Comparison of ENCODE assay signal across 14 mouse cellular contexts in the genomic region with DNA sequence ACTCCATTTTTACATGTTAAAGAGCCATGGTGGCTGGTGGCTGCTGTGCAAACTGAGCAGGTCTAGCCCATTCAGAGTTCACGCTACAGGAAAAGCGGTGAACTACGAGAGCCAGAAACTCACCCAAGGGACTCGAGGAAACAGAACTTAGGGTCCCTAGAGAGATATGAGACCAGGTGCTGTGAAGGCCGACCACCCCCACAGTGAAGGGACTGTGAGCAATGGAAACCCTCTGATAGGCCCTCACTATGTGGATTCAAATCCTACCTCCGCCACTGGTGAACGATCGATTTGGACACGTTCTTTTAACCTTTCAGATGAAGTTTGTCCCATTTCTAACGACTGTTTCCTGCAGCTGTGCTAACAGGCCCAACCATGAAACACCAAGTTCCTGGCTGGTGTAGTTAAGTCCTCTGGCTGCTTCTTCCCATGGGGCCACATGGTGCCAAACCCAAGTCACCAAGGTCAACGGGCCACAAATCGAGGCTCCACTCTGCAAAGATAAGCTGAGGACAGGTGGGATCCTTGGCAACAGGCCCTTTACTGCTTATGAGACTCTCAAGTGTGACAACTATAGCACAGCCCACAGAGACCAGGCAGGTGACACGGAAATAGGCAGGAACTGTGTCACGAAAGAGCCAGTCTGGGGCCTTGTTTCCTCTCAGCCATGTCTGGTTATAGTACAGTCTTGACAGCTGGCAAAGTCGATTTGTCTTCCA. TPM values are rescaled to one million over a fixed set of nuclear protein-coding genes. Genes with fewer than 3 reads are reported as not detected.
DNase-seq lines count a peak whose midpoint lies in the region; ATAC-seq and TF ChIP-seq lines count a peak whose summit lies in the region.
"Had no signal": no experiment of that assay in that cellular context is flagged by ENCODE, and none has a peak within 500 bp of the region (broad histone marks: within the 10 kb centered on the region; RNA-seq: fewer than 3 reads in every experiment).

No protein-coding gene starts in this region.

- peak; percentile 28; the same call in 1 of the 2 replicates for ATAC-seq in liver, embryonic 16.5 days (ENCODE audit: low read depth)
- no peak for ATAC-seq in liver, embryonic 11.5 days (replicated peaks; ENCODE audit: low FRiP score)
- peak; percentile 83 for ATAC-seq in intestine, embryonic 16.5 days
- ATAC-seq in stomach, postnatal 0 days (ENCODE audit: low FRiP score, low TSS enrichment) = no peak
- no peak for ATAC-seq in neural tube, embryonic 15.5 days (ENCODE audit: low FRiP score)

- no peak for TF ChIP-seq EP300 in stomach, postnatal 0 days (optimal IDR thresholded peaks at IDR 0.05)

- peaks cover 8% of the 10 kb centered on the region for H3K36me3 ChIP-seq in liver, embryonic 16.5 days (ENCODE audit: control insufficient read depth, insufficient read depth)
- peaks cover 10% of the 10 kb centered on the region; the same call in 1 of the 2 replicates for H3K36me3 ChIP-seq in liver, embryonic 11.5 days (ENCODE audit: control insufficient read depth, insufficient read depth, low read length)
- H3K36me3 ChIP-seq in intestine, embryonic 16.5 days (ENCODE audit: control insufficient read depth, insufficient read depth, low read length) = peaks cover 12% of the 10 kb centered on the region
- H3K36me3 ChIP-seq in stomach, postnatal 0 days (ENCODE audit: control insufficient read depth, insufficient read depth, low read length) = peaks cover 13% of the 10 kb centered on the region
- H3K36me3 ChIP-seq in neural tube, embryonic 15.5 days = no peaks in the 10 kb centered on the region
- H3K36me3 ChIP-seq: G1E had no signal

- no peak overlapping the region for H3K9ac ChIP-seq in liver, embryonic 16.5 days (ENCODE audit: low read depth, low read length)
- H3K9ac ChIP-seq in liver, embryonic 11.5 days (ENCODE audit: low read depth, low read length) = no peak overlapping the region
- H3K9ac ChIP-seq in intestine, embryonic 16.5 days (ENCODE audit: low read depth, low read length) = no peak overlapping the region
- no peak overlapping the region for H3K9ac ChIP-seq in stomach, postnatal 0 days (ENCODE audit: low read length)
- no peak overlapping the region for H3K9ac ChIP-seq in neural tube, embryonic 15.5 days (replicated peaks)
- H3K9ac ChIP-seq: limb, embryonic 13.5 days had no signal

- peak; percentile 68 for DNase-seq in adrenal gland, postnatal 10 days
- DNase-seq in adrenal gland, adult 8-10 months = no peak
- no peak for DNase-seq in liver, embryonic 11.5 days (ENCODE audit: low spot score)
- no peak for DNase-seq in stomach, postnatal 0 days (ENCODE audit: low spot score)
- no peak for DNase-seq in left cerebral cortex, postnatal 4 days
- DNase-seq: cerebellum, postnatal 36 days; heart, adult 18-20 months; heart, postnatal 14 days had no signal

- no peaks in the 10 kb centered on the region for H3K27me3 ChIP-seq in liver, embryonic 16.5 days (ENCODE audit: control insufficient read depth, insufficient read depth, low read depth, low read length)
- H3K27me3 ChIP-seq in liver, embryonic 11.5 days (replicated peaks; ENCODE audit: control insufficient read depth, insufficient read depth, low read length) = peaks cover 3% of the 10 kb centered on the region
- H3K27me3 ChIP-seq in intestine, embryonic 16.5 days (replicated peaks; ENCODE audit: control insufficient read depth, insufficient read depth, low read length) = no peaks in the 10 kb centered on the region
- H3K27me3 ChIP-seq in stomach, postnatal 0 days (ENCODE audit: control insufficient read depth, insufficient read depth, low read length) = no peaks in the 10 kb centered on the region
- no peaks in the 10 kb centered on the region for H3K27me3 ChIP-seq in neural tube, embryonic 15.5 days (replicated peaks)
- H3K27me3 ChIP-seq: limb, embryonic 13.5 days had no signal

- H3K4me2 ChIP-seq in liver, embryonic 16.5 days (ENCODE audit: low read depth, low read length) = no peak overlapping the region
- no peak overlapping the region for H3K4me2 ChIP-seq in liver, embryonic 11.5 days
- H3K4me2 ChIP-seq in intestine, embryonic 16.5 days (ENCODE audit: low read depth, low read length) = no peak overlapping the region
- H3K4me2 ChIP-seq in stomach, postnatal 0 days (replicated peaks; ENCODE audit: low read depth) = no peak overlapping the region
- H3K4me2 ChIP-seq in neural tube, embryonic 15.5 days = no peak overlapping the region
- H3K4me2 ChIP-seq: limb, embryonic 13.5 days had no signal

- 64% methylated on average over 15 of the region's 15 CpGs for WGBS in liver, embryonic 16.5 days (ENCODE audit: insufficient replicate concordance)
- 84% methylated on average over 15 of the region's 15 CpGs for WGBS in liver, embryonic 11.5 days
- WGBS in intestine, embryonic 16.5 days = 78% methylated on average over 15 of the region's 15 CpGs
- 81% methylated on average over 15 of the region's 15 CpGs for WGBS in stomach, postnatal 0 days
- WGBS in neural tube, embryonic 15.5 days = 91% methylated on average over 15 of the region's 15 CpGs

- H3K9me3 ChIP-seq in liver, embryonic 16.5 days (replicated peaks; ENCODE audit: control insufficient read depth, low read length) = no peaks in the 10 kb centered on the region
- no peaks in the 10 kb centered on the region for H3K9me3 ChIP-seq in liver, embryonic 11.5 days (ENCODE audit: control insufficient read depth, low read length)
- no peaks in the 10 kb centered on the region for H3K9me3 ChIP-seq in intestine, embryonic 16.5 days (ENCODE audit: control insufficient read depth, low read length)
- no peaks in the 10 kb centered on the region for H3K9me3 ChIP-seq in stomach, postnatal 0 days (ENCODE audit: control insufficient read depth, low read length)
- no peaks in the 10 kb centered on the region for H3K9me3 ChIP-seq in neural tube, embryonic 15.5 days (replicated peaks)
- H3K9me3 ChIP-seq: G1E; limb, embryonic 13.5 days had no signal

- intact Hi-C loops in left cerebral cortex, postnatal 4 days (cut with DNase I) = loop anchor here (10.0 kb wide), 1 partner anchor 142 kb away; a partner anchor contains a TSS

- 0 out of 2 replicates have a peak overlapping the region, but pooled peaks have one; percentile 1 for H3K27ac ChIP-seq in liver, embryonic 16.5 days (ENCODE audit: low read length)
- no peak overlapping the region for H3K27ac ChIP-seq in liver, embryonic 11.5 days (ENCODE audit: low read depth, low read length)
- peak overlapping the region; percentile 55 for H3K27ac ChIP-seq in intestine, embryonic 16.5 days (ENCODE audit: low read length)
- peak overlapping the region; percentile 78 for H3K27ac ChIP-seq in stomach, postnatal 0 days (replicated peaks)
- H3K27ac ChIP-seq in neural tube, embryonic 15.5 days (replicated peaks) = no peak overlapping the region
- H3K27ac ChIP-seq: macrophage had no signal

- H3K4me3 ChIP-seq in liver, embryonic 16.5 days (ENCODE audit: low read depth, low read length) = no peak overlapping the region
- no peak overlapping the region for H3K4me3 ChIP-seq in liver, embryonic 11.5 days (ENCODE audit: low read depth, low read length)
- H3K4me3 ChIP-seq in intestine, embryonic 16.5 days (ENCODE audit: low read length) = no peak overlapping the region
- H3K4me3 ChIP-seq in stomach, postnatal 0 days (ENCODE audit: low read depth, low read length) = no peak overlapping the region
- no peak overlapping the region for H3K4me3 ChIP-seq in neural tube, embryonic 15.5 days (replicated peaks)
- H3K4me3 ChIP-seq: limb, embryonic 13.5 days had no signal

- no peak for TF ChIP-seq CTCF in stomach, postnatal 0 days (IDR thresholded peaks at IDR 0.05; ENCODE audit: low read depth)

- H3K4me1 ChIP-seq in liver, embryonic 16.5 days (ENCODE audit: control insufficient read depth, low read depth, low read length) = no peaks in the 10 kb centered on the region; the same call in 1 of the 2 replicates
- peaks cover 3% of the 10 kb centered on the region; the same call in 1 of the 2 replicates for H3K4me1 ChIP-seq in liver, embryonic 11.5 days (replicated peaks; ENCODE audit: control insufficient read depth, insufficient read depth, low read length)
- H3K4me1 ChIP-seq in intestine, embryonic 16.5 days (ENCODE audit: control insufficient read depth, insufficient read depth, low read length) = peaks cover 4% of the 10 kb centered on the region
- no peaks in the 10 kb centered on the region for H3K4me1 ChIP-seq in stomach, postnatal 0 days (replicated peaks; ENCODE audit: control insufficient read depth, insufficient read depth)
- no peaks in the 10 kb centered on the region for H3K4me1 ChIP-seq in neural tube, embryonic 15.5 days

RNA-seq across cellular contexts. Expression of a gene that starts 17.9 kb away (rescaled TPM):
- 1 to 10 TPM; 2.3 to 2.7 TPM for total RNA-seq in adrenal gland, postnatal 10 days (2021)
- total RNA-seq in adrenal gland, adult 8-10 months (2022) = under 1 TPM; 0.38 to 0.81 (median 0.67) TPM
- polyA plus RNA-seq in liver, embryonic 16.5 days (2015; fragmentation: Nextera tagmentation; extraction: Ambion mirVana) = 0.09 and 0.12 TPM in 2 replicates
- 0.14 and 0.32 TPM in 2 replicates for polyA plus RNA-seq in liver, embryonic 11.5 days (2014; fragmentation: Nextera tagmentation; extraction: Ambion mirVana)
- 8.3 and 9.0 TPM in 2 replicates for polyA plus RNA-seq in intestine, embryonic 16.5 days (2015; fragmentation: Nextera tagmentation; extraction: Ambion mirVana)
- 2.0 and 3.1 TPM in 2 replicates for polyA plus RNA-seq in stomach, postnatal 0 days (2015; fragmentation: Nextera tagmentation; extraction: Ambion mirVana)
- total RNA-seq in left cerebral cortex, postnatal 4 days (2021) = 1 to 10 TPM; 9.6 to 9.8 TPM
- 8.5 and 11.1 TPM in 2 replicates for polyA plus RNA-seq in neural tube, embryonic 15.5 days (2015; fragmentation: Nextera tagmentation; extraction: Ambion mirVana)
- polyA plus RNA-seq: G1E, macrophage had no signal

RNA-seq across cellular contexts. Expression of a gene that starts 19.9 kb away (rescaled TPM):
- total RNA-seq in adrenal gland, postnatal 10 days (2021) = under 1 TPM in 1 of 2 experiments, not detected in 1; 0.15 TPM
- not detected for total RNA-seq in adrenal gland, adult 8-10 months (2022)
- 0.14 and 0.89 TPM in 2 replicates for polyA plus RNA-seq in liver, embryonic 16.5 days (2015; fragmentation: Nextera tagmentation; extraction: Ambion mirVana)
- polyA plus RNA-seq in liver, embryonic 11.5 days (2014; fragmentation: Nextera tagmentation; extraction: Ambion mirVana) = 0.04 and 0.12 TPM in 2 replicates
- polyA plus RNA-seq in intestine, embryonic 16.5 days (2015; fragmentation: Nextera tagmentation; extraction: Ambion mirVana) = 25.1 and 25.4 TPM in 2 replicates
- polyA plus RNA-seq in stomach, postnatal 0 days (2015; fragmentation: Nextera tagmentation; extraction: Ambion mirVana) = 0.32 and 0.36 TPM in 2 replicates
- total RNA-seq in left cerebral cortex, postnatal 4 days (2021) = under 1 TPM; 0.24 to 0.40 TPM
- 0.17 and 0.61 TPM in 2 replicates for polyA plus RNA-seq in neural tube, embryonic 15.5 days (2015; fragmentation: Nextera tagmentation; extraction: Ambion mirVana)
- total RNA-seq: heart, adult 18-20 months; heart, postnatal 14 days had no signal
- polyA plus RNA-seq: G1E, macrophage had no signal

RNA-seq across cellular contexts. Expression of a gene that starts 20.9 kb away (rescaled TPM):
- total RNA-seq in adrenal gland, postnatal 10 days (2021) = 100 to 1,000 TPM; 101 to 246 TPM
- 100 to 1,000 TPM in 2 of 4 experiments, 10 to 100 TPM in 2; 89.0 to 114 (median 105) TPM for total RNA-seq in adrenal gland, adult 8-10 months (2022)
- polyA plus RNA-seq in liver, embryonic 16.5 days (2015; fragmentation: Nextera tagmentation; extraction: Ambion mirVana) = 70.1 and 72.5 TPM in 2 replicates
- polyA plus RNA-seq in liver, embryonic 11.5 days (2014; fragmentation: Nextera tagmentation; extraction: Ambion mirVana) = 38.9 and 39.2 TPM in 2 replicates
- 130 and 138 TPM in 2 replicates for polyA plus RNA-seq in intestine, embryonic 16.5 days (2015; fragmentation: Nextera tagmentation; extraction: Ambion mirVana)
- polyA plus RNA-seq in stomach, postnatal 0 days (2015; fragmentation: Nextera tagmentation; extraction: Ambion mirVana) = 133 and 143 TPM in 2 replicates
- 10 to 100 TPM in 1 of 2 experiments, 1 to 10 TPM in 1; 9.6 to 12.6 TPM for total RNA-seq in left cerebral cortex, postnatal 4 days (2021)
- 9.0 and 26.2 TPM in 2 replicates for polyA plus RNA-seq in neural tube, embryonic 15.5 days (2015; fragmentation: Nextera tagmentation; extraction: Ambion mirVana)
- polyA plus RNA-seq: G1E had no signal

RNA-seq across cellular contexts. Expression of a gene that starts 33.9 kb away (rescaled TPM):
- total RNA-seq in adrenal gland, postnatal 10 days (2021) = 10 to 100 TPM; 31.7 to 34.5 TPM
- 10 to 100 TPM; 26.2 to 34.8 (median 30.9) TPM for total RNA-seq in adrenal gland, adult 8-10 months (2022)
- polyA plus RNA-seq in liver, embryonic 16.5 days (2015; fragmentation: Nextera tagmentation; extraction: Ambion mirVana) = 24.5 and 24.8 TPM in 2 replicates
- polyA plus RNA-seq in liver, embryonic 11.5 days (2014; fragmentation: Nextera tagmentation; extraction: Ambion mirVana) = 49.1 and 52.8 TPM in 2 replicates
- 54.0 and 56.4 TPM in 2 replicates for polyA plus RNA-seq in intestine, embryonic 16.5 days (2015; fragmentation: Nextera tagmentation; extraction: Ambion mirVana)
- 46.9 and 48.6 TPM in 2 replicates for polyA plus RNA-seq in stomach, postnatal 0 days (2015; fragmentation: Nextera tagmentation; extraction: Ambion mirVana)
- 10 to 100 TPM; 42.5 to 45.8 TPM for total RNA-seq in left cerebral cortex, postnatal 4 days (2021)
- 86.8 and 92.7 TPM in 2 replicates for polyA plus RNA-seq in neural tube, embryonic 15.5 days (2015; fragmentation: Nextera tagmentation; extraction: Ambion mirVana)

RNA-seq across cellular contexts. Expression of a gene that starts 33.9 kb away (rescaled TPM):
- 10 to 100 TPM in 1 of 2 experiments, 1 to 10 TPM in 1; 9.1 to 13.2 TPM for total RNA-seq in adrenal gland, postnatal 10 days (2021)
- 10 to 100 TPM in 3 of 4 experiments, 1 to 10 TPM in 1; 8.5 to 24.2 (median 22.2) TPM for total RNA-seq in adrenal gland, adult 8-10 months (2022)
- 22.6 and 26.6 TPM in 2 replicates for polyA plus RNA-seq in liver, embryonic 16.5 days (2015; fragmentation: Nextera tagmentation; extraction: Ambion mirVana)
- 9.4 and 11.6 TPM in 2 replicates for polyA plus RNA-seq in liver, embryonic 11.5 days (2014; fragmentation: Nextera tagmentation; extraction: Ambion mirVana)
- 2.3 and 2.7 TPM in 2 replicates for polyA plus RNA-seq in intestine, embryonic 16.5 days (2015; fragmentation: Nextera tagmentation; extraction: Ambion mirVana)
- polyA plus RNA-seq in stomach, postnatal 0 days (2015; fragmentation: Nextera tagmentation; extraction: Ambion mirVana) = 4,305 and 4,348 TPM in 2 replicates
- total RNA-seq in left cerebral cortex, postnatal 4 days (2021) = under 1 TPM in 1 of 2 experiments, not detected in 1; 0.94 TPM
- polyA plus RNA-seq in neural tube, embryonic 15.5 days (2015; fragmentation: Nextera tagmentation; extraction: Ambion mirVana) = 0.36 and 0.43 TPM in 2 replicates
- total RNA-seq: G1E had no signal
- polyA plus RNA-seq: G1E had no signal

Comparison
In these comparisons a context has a peak if more than half of its experiments do, and no peak if none do; other contexts are left out.
1. ATAC-seq: peak in liver, embryonic 16.5 days (single experiment) and intestine, embryonic 16.5 days (single experiment); none in liver, embryonic 11.5 days (single experiment), stomach, postnatal 0 days (single experiment) and neural tube, embryonic 15.5 days (single experiment).
2. H3K27ac ChIP-seq: peak in liver, embryonic 16.5 days (single experiment), intestine, embryonic 16.5 days (single experiment) and stomach, postnatal 0 days (single experiment); none in liver, embryonic 11.5 days (single experiment) and neural tube, embryonic 15.5 days (single experiment).
3. RNA of a gene that starts 19.9 kb away (polyA plus RNA-seq): 25.1 to 25.4 TPM in intestine, embryonic 16.5 days; 0.14 to 0.89 TPM in liver, embryonic 16.5 days, 0.32 to 0.36 TPM in stomach, postnatal 0 days, 0.17 to 0.61 TPM in neural tube, embryonic 15.5 days and 0.04 to 0.12 TPM in liver, embryonic 11.5 days; every median in the first group is over 10 times any median in the second.